Mouse (Mus musculus): ENCODE measurements at regions not wholly inside any gene's neighbourhood (a gene's known extent, or its start where the extent isn't known, plus 50 kb on each side); places are given as distances from the start of the nearest gene placed in this dataset.

DNA sequence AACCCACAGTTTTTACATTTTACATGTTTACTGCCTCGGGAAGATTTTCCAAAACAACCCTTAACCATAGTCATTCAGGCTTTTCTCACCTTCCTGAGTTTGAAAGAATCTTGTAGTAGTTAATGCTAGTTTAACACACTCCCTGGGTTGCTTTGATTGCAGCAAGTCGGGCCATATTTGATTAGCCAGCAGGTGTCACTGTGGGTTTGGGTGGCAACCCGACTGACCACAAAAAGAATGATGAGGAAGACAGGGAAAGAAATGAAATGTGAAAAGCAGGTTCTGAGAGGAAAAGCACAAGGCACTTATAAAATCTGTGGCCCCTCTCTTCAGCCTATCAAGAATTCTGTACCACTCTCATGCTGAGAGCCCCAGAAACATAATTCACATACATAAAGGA lies 335.7 kb upstream of the Ddhd1 start:
- Histone ChIP-seq H3K27ac (ENCODE audit: insufficient read depth, low read length) (no peak overlapping the region), H3K4me1 (ENCODE audit: control insufficient read depth, insufficient read depth, low read length) (no peaks in the 10 kb centered on the region), H3K4me3 (ENCODE audit: insufficient read depth, low read length) (no peak overlapping the region)
- TF ChIP-seq POLR2A (IDR thresholded peaks at IDR 0.05; ENCODE audit: extremely low read depth, insufficient read depth, low read length), result no peak
- peak; percentile 85 for TF ChIP-seq CTCF (IDR thresholded peaks at IDR 0.05; ENCODE audit: extremely low read depth, insufficient read depth, low read length)

DNA sequence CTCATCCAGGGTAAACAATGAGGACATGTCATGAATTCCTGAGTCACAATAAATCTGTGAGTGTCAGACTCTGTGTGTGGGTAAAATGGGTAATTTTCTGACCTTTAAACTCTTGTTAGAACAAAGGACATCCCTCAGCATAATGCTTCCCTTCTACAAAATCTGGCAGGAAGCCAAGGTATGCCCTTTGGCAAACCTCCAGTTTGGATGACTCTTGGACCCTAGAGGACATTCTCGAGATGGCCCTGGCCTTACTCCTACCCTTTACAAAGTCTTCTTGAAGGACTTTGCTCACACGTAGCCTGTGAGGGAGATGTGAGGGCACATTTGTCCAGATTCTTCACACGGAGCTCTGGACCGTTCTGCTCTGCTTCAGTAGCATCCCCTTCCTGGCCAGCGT lies 338.8 kb upstream of the Ddhd1 start:
- H3K4me1 ChIP-seq (ENCODE audit: control insufficient read depth, insufficient read depth, low read length), result no peaks in the 10 kb centered on the region
- H3K4me3 ChIP-seq (ENCODE audit: insufficient read depth, low read length), result no peak overlapping the region
- TF ChIP-seq CTCF (IDR thresholded peaks at IDR 0.05; ENCODE audit: extremely low read depth, insufficient read depth, low read length) (no peak), POLR2A (IDR thresholded peaks at IDR 0.05; ENCODE audit: extremely low read depth, insufficient read depth, low read length) (no peak)
- H3K27ac ChIP-seq (ENCODE audit: insufficient read depth, low read length), result no peak overlapping the region

GRCm38 (mm10) chr14:46004078-46004477 lies 346.1 kb upstream of the Ddhd1 start:
- no peaks in the 10 kb centered on the region for H3K4me1 ChIP-seq (ENCODE audit: control insufficient read depth, insufficient read depth, low read length)
- TF ChIP-seq CTCF (IDR thresholded peaks at IDR 0.05; ENCODE audit: extremely low read depth, insufficient read depth, low read length) (no peak), POLR2A (IDR thresholded peaks at IDR 0.05; ENCODE audit: extremely low read depth, insufficient read depth, low read length) (no peak)
- H3K4me3 ChIP-seq (ENCODE audit: insufficient read depth, low read length), result no peak overlapping the region
- no peak overlapping the region for H3K27ac ChIP-seq (ENCODE audit: insufficient read depth, low read length)

GRCm38 (mm10) chr14:46005307-46005706 lies 347.4 kb upstream of the Ddhd1 start:
- Histone ChIP-seq H3K27ac (ENCODE audit: insufficient read depth, low read length) (no peak overlapping the region), H3K4me1 (ENCODE audit: control insufficient read depth, insufficient read depth, low read length) (no peaks in the 10 kb centered on the region), H3K4me3 (ENCODE audit: insufficient read depth, low read length) (no peak overlapping the region)
- TF ChIP-seq CTCF (IDR thresholded peaks at IDR 0.05; ENCODE audit: extremely low read depth, insufficient read depth, low read length) (no peak), POLR2A (IDR thresholded peaks at IDR 0.05; ENCODE audit: extremely low read depth, insufficient read depth, low read length) (no peak)

- TF ChIP-seq POLR2A (IDR thresholded peaks at IDR 0.05; ENCODE audit: extremely low read depth, insufficient read depth, low read length) (no peak), CTCF (IDR thresholded peaks at IDR 0.05; ENCODE audit: extremely low read depth, insufficient read depth, low read length) (no peak)
- H3K4me1 ChIP-seq (ENCODE audit: control insufficient read depth, insufficient read depth, low read length), result no peaks in the 10 kb centered on the region
- no peak overlapping the region for H3K4me3 ChIP-seq (ENCODE audit: insufficient read depth, low read length)
Observed at GRCm38 (mm10) chr14:46013232-46013631, 355.3 kb upstream of the Ddhd1 start.

GRCm38 (mm10) chr14:46014090-46014489 lies 356.1 kb upstream of the Ddhd1 start:
- no peak for TF ChIP-seq POLR2A (IDR thresholded peaks at IDR 0.05; ENCODE audit: extremely low read depth, insufficient read depth, low read length)
- TF ChIP-seq CTCF (IDR thresholded peaks at IDR 0.05; ENCODE audit: extremely low read depth, insufficient read depth, low read length), result no peak
- no peaks in the 10 kb centered on the region for H3K4me1 ChIP-seq (ENCODE audit: control insufficient read depth, insufficient read depth, low read length)
- H3K4me3 ChIP-seq (ENCODE audit: insufficient read depth, low read length), result no peak overlapping the region
- H3K27ac ChIP-seq (ENCODE audit: insufficient read depth, low read length), result no peak overlapping the region

More at GRCm38 (mm10) chr14:46013232-46013631, 355.3 kb upstream of the Ddhd1 start:
- H3K27ac ChIP-seq (ENCODE audit: insufficient read depth, low read length), result no peak overlapping the region

GRCm38 (mm10) chr14:46015682-46016400 lies 357.9 kb upstream of the Ddhd1 start:
- H3K4me1 ChIP-seq (ENCODE audit: control insufficient read depth, insufficient read depth, low read length), result no peaks in the 10 kb centered on the region
- H3K4me3 ChIP-seq (ENCODE audit: insufficient read depth, low read length), result no peak overlapping the region
- TF ChIP-seq CTCF (IDR thresholded peaks at IDR 0.05; ENCODE audit: extremely low read depth, insufficient read depth, low read length) (no peak), POLR2A (IDR thresholded peaks at IDR 0.05; ENCODE audit: extremely low read depth, insufficient read depth, low read length) (no peak)
- H3K27ac ChIP-seq (ENCODE audit: insufficient read depth, low read length), result no peak overlapping the region

- no peaks in the 10 kb centered on the region for H3K4me1 ChIP-seq (ENCODE audit: control insufficient read depth, insufficient read depth, low read length)
- no peak overlapping the region for H3K27ac ChIP-seq (ENCODE audit: insufficient read depth, low read length)
- TF ChIP-seq POLR2A (IDR thresholded peaks at IDR 0.05; ENCODE audit: extremely low read depth, insufficient read depth, low read length) (no peak), CTCF (IDR thresholded peaks at IDR 0.05; ENCODE audit: extremely low read depth, insufficient read depth, low read length) (no peak)
- H3K4me3 ChIP-seq (ENCODE audit: insufficient read depth, low read length), result no peak overlapping the region
Observed at GRCm38 (mm10) chr14:46016701-46017106, 358.8 kb upstream of the Ddhd1 start.

DNA sequence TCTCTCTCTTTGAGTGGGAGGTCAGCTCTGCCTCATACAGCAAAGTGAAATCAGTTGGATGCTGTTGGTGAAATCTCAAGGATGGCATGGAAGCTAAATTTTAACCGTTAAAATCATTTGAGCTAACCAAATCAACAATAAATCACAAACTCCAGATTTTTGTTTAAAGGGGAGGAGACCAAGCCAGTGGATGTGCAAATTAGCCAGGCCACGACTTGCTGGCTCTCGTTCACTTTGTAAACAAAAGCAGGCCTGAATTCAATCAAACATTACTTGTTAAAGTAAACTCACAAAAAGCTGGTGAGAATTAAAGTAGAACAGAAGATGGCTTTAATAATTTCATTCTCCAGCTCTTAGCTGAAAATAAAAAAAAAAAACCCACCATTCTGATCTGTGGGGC lies 359.3 kb upstream of the Ddhd1 start:
- no peak for TF ChIP-seq POLR2A (IDR thresholded peaks at IDR 0.05; ENCODE audit: extremely low read depth, insufficient read depth, low read length)
- TF ChIP-seq CTCF (IDR thresholded peaks at IDR 0.05; ENCODE audit: extremely low read depth, insufficient read depth, low read length), result no peak
- Histone ChIP-seq H3K4me3 (ENCODE audit: insufficient read depth, low read length) (no peak overlapping the region), H3K27ac (ENCODE audit: insufficient read depth, low read length) (0 out of 2 replicates have a peak overlapping the region, but pooled peaks have one; percentile 46), H3K4me1 (ENCODE audit: control insufficient read depth, insufficient read depth, low read length) (no peaks in the 10 kb centered on the region)

GRCm38 (mm10) chr14:46017976-46018375 lies 360.0 kb upstream of the Ddhd1 start:
- Histone ChIP-seq H3K4me1 (ENCODE audit: control insufficient read depth, insufficient read depth, low read length) (no peaks in the 10 kb centered on the region), H3K27ac (ENCODE audit: insufficient read depth, low read length) (no peak overlapping the region), H3K4me3 (ENCODE audit: insufficient read depth, low read length) (no peak overlapping the region)
- TF ChIP-seq POLR2A (IDR thresholded peaks at IDR 0.05; ENCODE audit: extremely low read depth, insufficient read depth, low read length) (no peak), CTCF (IDR thresholded peaks at IDR 0.05; ENCODE audit: extremely low read depth, insufficient read depth, low read length) (no peak)

Data from cortical plate, adult 2 months (tissue).